Mouse (Mus musculus) frontal cortex, adult 2 months (tissue): ENCODE measurements around the gene Pik3c2b. TPM values are rescaled to one million over a fixed set of nuclear protein-coding genes. Genes with fewer than 3 reads are reported as not detected.

Source experiments
- DNase-seq, 2 experiments: peaks; one replicate each; pipeline ENCODE4 v3.0.0; 2022; ENCODE audit warnings: low spot score in 1 of 2; ENCODE audit errors: extremely low spot score in 1 of 2
- polyA plus RNA-seq: library from polyadenylated mRNA; depleted of rRNA; stranded (reverse); fragments of >200 nt; gene quantifications from 2 replicates; pipeline ENCODE4 v1.2.3, GENCODE M21; 2012

Pik3c2b gene
- polyA plus RNA-seq, 1 experiment, result 16.2 TPM

GRCm38 (mm10) chr1:133089415-133089814 lies 43.9 kb downstream of the Pik3c2b start:
- peak in 1 of 2 experiments; percentile 32 for DNase-seq

DNA sequence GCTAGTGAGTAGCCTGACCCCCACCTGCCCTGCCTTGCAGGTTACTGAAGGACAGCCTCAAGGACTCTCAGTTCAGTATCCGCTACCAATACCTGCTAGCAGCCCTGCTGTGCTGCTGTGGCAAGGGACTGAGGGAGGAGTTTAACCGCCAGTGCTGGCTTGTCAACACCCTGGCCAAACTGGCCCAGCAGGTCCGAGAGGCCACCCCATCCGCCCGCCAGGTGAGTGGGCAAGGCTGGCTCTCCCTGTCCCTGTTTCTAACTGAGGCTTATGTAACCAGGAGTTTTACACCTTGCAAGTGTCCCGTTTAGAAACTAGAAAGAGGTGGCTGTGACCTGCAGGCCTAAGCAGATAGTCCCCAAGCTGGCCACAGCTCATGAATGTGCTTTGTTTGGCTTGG lies 45.2 kb downstream of the Pik3c2b start:
- no peak for DNase-seq

- no peak for DNase-seq
These were observed 46.0 kb downstream of the Pik3c2b start for GRCm38 (mm10) chr1:133091483-133091882.

GRCm38 (mm10) chr1:133093719-133094118 lies 48.3 kb downstream of the Pik3c2b start:
- no peak for DNase-seq

DNA sequence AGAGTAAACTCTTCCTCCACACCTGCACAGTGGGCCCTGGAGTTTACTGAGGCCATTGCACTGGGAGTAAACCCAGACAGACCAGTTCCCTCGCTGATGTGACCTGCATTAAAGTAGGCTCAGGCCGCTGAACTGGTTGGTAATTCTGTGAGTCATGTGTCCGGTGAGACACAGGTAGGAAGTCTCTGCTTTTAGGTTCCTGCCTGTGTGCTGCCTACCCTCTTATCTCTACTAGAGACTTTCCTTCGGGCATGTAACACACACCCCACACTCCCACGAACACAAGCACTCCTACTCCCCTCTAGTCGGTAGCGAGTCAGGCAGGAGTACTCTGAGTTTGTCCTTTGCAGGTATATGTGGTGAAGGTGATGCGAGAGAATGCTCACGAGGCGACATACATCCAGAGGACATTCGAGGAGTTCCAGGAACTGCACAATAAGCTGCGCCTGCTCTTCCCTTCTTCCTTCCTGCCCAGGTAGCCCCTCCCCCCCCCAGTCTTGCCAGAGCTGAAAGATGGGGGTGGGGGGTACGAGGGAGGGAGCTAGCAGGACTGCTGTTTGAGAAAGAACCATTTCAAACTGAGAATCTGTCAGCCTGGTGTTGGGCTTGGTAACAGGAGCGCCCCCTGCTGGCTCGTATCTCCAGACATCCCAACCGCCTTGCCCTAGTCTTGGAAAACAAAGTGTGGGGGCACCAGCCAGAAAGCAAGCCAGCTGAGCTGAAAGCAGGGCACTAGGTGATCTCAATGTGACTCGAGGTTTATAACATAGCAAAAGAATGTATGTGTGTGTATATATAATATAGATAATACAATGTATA lies 55.7 kb downstream of the Pik3c2b start:
- DNase-seq, result peak; percentile 59 to 90

- no peak for DNase-seq
These were observed 56.6 kb downstream of the Pik3c2b start for GRCm38 (mm10) chr1:133102108-133102507.

DNA sequence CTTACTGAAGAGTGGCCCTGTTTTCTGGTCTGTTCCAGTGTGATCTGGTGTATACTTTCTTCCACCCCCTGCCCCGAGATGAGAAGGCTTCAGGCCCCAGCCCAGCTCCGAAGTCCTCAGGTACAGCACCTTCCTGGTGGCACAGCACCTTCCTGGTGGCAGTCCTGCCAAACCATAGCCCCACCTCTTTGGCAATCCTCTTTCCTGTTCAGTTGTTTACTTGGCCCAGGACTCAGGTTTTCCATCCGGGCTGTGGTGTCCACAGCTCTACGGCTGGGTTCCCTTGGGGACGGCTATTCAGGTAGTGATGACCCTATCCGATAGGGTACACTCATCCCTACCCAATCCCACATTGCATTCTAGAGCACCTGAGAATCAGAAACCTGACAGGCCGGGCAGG lies 57.8 kb downstream of the Pik3c2b start:
- DNase-seq, result no peak

GRCm38 (mm10) chr1:133103871-133104270 lies 58.4 kb downstream of the Pik3c2b start:
- no peak for DNase-seq

GRCm38 (mm10) chr1:133116108-133116507 lies 70.6 kb downstream of the Pik3c2b start:
- no peak for DNase-seq

DNA sequence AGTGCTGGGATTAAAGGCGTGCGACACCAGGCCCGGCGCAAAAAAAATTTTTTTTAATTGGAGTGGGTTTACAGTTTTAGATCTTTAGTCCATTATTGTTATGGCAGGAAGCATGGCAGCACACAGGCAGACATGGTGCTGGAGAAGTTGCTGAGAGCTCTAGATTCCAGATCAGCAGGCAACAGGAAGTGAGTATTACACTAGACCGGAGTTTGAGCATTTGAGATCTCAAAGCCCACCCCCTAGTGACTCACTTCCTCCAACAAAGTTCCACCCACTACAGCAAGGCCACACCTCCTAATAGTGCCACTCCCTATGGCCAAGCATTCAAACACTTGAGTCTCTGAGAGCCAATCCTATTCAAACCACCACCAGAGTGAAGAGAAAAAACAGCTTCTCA lies 72.7 kb downstream of the Pik3c2b start:
- DNase-seq, result no peak

- no peak for DNase-seq
These were observed 73.4 kb downstream of the Pik3c2b start for GRCm38 (mm10) chr1:133118844-133119243.

DNA sequence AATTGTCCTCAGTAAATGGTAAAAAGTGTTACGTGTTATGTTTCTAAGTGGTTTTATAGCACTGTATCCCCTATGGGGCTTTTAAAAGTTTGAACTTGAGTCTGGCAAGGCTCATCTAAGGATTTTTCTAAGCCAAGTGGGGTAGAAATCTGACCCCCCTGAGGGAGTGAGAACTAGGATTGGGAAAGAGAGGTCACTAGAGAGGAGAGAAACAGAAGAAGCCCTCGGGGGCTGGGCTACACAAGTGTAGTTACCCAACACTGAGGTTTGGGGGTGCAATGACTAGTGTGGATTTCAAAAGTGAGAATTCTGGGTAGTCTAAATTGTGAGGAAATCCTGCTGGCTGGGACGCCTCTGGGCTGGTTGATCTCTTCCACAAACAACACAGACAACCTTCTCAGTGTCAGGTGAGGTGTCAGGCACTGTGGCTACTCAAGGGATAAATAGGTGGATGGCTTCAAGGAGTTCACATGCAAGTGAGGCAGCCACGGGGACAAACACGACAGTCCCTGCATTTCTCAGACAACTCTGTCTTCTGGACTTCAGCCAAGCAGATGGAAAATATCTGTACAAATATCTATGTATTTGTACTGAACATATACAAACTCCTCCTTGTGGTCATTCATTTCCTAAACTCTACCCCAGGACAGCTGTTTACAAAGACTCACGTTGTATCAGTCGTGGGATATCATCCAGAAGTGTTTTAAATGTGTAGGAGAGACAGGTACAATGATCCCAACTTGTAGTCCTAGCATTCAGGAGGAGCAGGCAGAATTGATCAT lies 74.7 kb downstream of the Pik3c2b start:
- no peak for DNase-seq

GRCm38 (mm10) chr1:133121246-133121645 lies 75.8 kb downstream of the Pik3c2b start:
- no peak for DNase-seq

- DNase-seq, result no peak
These were observed 78.7 kb downstream of the Pik3c2b start for GRCm38 (mm10) chr1:133124137-133124536.

GRCm38 (mm10) chr1:133125640-133126364 lies 80.3 kb downstream of the Pik3c2b start:
- no peak for DNase-seq

DNA sequence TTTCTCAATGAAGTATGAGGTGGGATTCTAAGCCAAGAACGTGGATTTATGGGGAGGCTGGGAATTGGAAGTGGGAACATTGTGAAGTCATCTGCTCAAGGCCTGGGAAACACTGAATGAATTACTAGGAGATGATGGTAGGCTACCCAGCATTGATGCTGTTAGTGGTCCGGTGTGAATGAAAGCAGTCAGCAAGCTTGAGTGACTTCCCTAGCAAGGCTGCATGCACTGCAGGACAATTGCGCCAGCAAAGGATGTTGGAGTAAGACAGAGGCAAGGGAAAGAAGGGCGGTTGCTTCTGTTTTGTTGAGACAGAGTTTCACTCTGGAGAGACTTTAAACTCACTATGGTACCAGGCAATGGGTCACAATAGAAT lies 80.9 kb downstream of the Pik3c2b start:
- no peak for DNase-seq

DNA sequence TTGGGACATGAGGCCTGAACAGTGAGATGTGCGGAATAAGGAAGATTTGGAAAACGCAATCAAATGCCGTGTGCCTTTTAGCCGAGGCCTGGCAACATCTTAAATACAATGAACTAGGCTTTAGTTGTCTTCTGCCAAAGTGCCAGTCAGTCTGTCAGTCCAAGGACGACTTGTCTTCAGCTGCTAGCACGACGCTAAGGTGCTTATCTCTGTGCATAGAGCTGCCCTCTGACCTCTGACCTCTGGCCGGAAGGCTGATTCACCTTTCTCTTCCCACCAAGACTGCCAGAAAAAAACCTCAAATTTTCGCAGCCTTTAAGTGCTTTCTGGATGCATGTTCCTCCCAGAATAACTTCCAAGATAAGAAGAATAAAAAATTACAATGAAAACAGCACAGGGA lies 81.9 kb downstream of the Pik3c2b start:
- no peak for DNase-seq

- no peak for DNase-seq
These were observed 84.2 kb downstream of the Pik3c2b start for GRCm38 (mm10) chr1:133129471-133130221.

DNA sequence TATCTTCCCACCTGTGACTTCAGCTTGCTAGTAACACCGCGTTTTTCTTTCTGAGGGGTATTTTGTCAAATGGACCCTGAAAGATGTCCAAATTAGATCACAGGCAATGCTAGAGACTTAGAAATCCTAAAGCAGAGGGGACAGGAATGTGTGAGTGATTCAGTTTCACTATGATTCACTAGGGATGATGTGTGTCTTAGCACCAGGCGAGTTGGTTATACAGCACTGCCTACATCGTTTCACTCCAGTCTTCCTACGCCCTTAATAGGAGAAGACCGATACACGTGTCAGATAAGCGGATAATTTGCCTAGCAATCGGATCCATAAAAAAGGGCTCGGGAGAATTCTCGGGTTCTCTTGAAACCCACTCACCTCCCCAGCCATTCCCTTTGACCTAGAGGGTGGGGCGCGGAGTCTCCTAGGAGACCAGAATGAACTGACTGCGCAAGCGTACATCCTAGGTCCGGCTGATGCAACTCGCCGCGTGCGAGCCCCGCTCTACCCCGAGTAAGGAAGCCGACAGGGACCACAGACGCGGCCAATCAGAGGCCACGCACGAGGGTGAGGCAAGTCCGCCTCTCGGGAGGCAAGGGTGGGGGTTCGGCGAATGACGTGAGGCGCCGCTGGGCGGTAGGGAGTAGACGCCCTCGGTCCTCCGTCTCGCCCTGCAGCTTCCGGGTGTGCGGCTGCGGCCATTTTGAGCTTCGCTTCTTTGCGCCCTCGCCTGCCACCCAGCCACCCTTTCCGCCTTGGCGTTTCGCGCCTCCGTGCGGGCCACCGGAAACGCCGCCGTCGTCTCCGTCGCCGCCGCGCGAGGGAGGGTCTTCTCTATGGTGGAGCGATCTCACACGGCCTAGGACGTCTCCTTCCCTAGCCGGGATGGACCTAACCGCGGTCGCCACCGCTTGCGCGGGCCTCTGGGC lies 85.4 kb downstream of the Pik3c2b start, which contains the start of gene Ppp1r15b:
Ppp1r15b (plus strand) TSS at position 506 of the 923 bp plus-strand sequence.
- peak; percentile 99 to 100 for DNase-seq
